Mouse (Mus musculus) lung, embryonic 16.5 days (tissue): ENCODE measurements at regions not wholly inside any gene's neighbourhood (a gene's known extent, or its start where the extent isn't known, plus 50 kb on each side); places are given as distances from the start of the nearest gene placed in this dataset.
A peak's percentile ranks its signal among the peaks of the same experiment; 100 is the strongest.
"Not testable (repeated sequence)": the region's sequence is repeated elsewhere in the genome, so short reads cannot be mapped to it uniquely, and the experiment has no call there.

Source experiments
- ATAC-seq: fragments of 200-750 bp; cut with Nextera tagmentation; 2 replicates; pipeline ENCODE4 v1.8.0; 2017; ENCODE audit warnings: low read depth, mild to moderate bottlenecking, moderate library complexity
- H3K27ac ChIP-seq: fragments of 300-500 bp; sonication (generic); 2 replicates; pipeline ENCODE4 v1.5.1; 2014; ENCODE audit warnings: mild to moderate bottlenecking, control low read depth, low read length
- H3K27me3 ChIP-seq: fragments of 300-500 bp; sonication (generic); 2 replicates; pipeline ENCODE4 v1.6.1; 2014; ENCODE audit warnings: low read depth, low read length, mixed read lengths; ENCODE audit not compliant: control insufficient read depth, insufficient read depth
- H3K36me3 ChIP-seq: fragments of 300-500 bp; sonication (generic); 2 replicates; pipeline ENCODE4 v1.6.1; 2014; ENCODE audit warnings: low read length; ENCODE audit not compliant: control insufficient read depth, insufficient read depth
- H3K4me1 ChIP-seq: fragments of 300-500 bp; sonication (generic); replicated peaks from 2 replicates; pipeline ENCODE4 v1.6.1; 2014; ENCODE audit warnings: low read length, mixed read lengths; ENCODE audit not compliant: control insufficient read depth, insufficient read depth
- H3K4me2 ChIP-seq: fragments of 300-500 bp; sonication (generic); 2 replicates; pipeline ENCODE4 v1.6.1; 2014; ENCODE audit warnings: low read depth, low read length, control low read depth
- H3K4me3 ChIP-seq: fragments of 300-500 bp; sonication (generic); 2 replicates; pipeline ENCODE4 v1.5.1; 2014; ENCODE audit warnings: mild to moderate bottlenecking, low read length, control low read depth
- H3K9ac ChIP-seq: fragments of 300-500 bp; sonication (generic); 2 replicates; pipeline ENCODE4 v1.6.1; 2014; ENCODE audit warnings: low read length, control low read depth
- H3K9me3 ChIP-seq: fragments of 300-500 bp; sonication (generic); 2 replicates; pipeline ENCODE4 v1.6.1; 2016; ENCODE audit warnings: low read length; ENCODE audit not compliant: control insufficient read depth
- WGBS: fragments of 180-500 bp; shearing (Covaris S2); extraction: QIAGEN DNeasy Blood & Tissue Kit; methylation state at CpG from one replicate; pipeline ENCODE4 v1.1.7; 2014; 5-methylcytosine and 5-hydroxymethylcytosine counted together

- not testable (repeated sequence) for H3K27me3 ChIP-seq, H3K4me2 ChIP-seq, ATAC-seq, H3K9ac ChIP-seq, H3K4me3 ChIP-seq, H3K27ac ChIP-seq, H3K36me3 ChIP-seq, H3K4me1 ChIP-seq, H3K9me3 ChIP-seq
- WGBS = 81% methylated on average over 7 of the region's 7 CpGs
Measured at GRCm38 (mm10) chr5:109842186-109842978, 80.8 kb upstream of the Gm15446 start.

- ATAC-seq, H3K4me1 ChIP-seq, H3K27me3 ChIP-seq, H3K27ac ChIP-seq, H3K36me3 ChIP-seq, H3K9me3 ChIP-seq: not testable (repeated sequence)
- Histone ChIP-seq H3K9ac (peak overlapping the region; percentile 56; the same call in 1 of the 2 replicates), H3K4me2 (peak overlapping the region; percentile 55), H3K4me3 (peak overlapping the region; percentile 49)
- 81% methylated on average over 2 of the region's 2 CpGs for WGBS
Measured at GRCm38 (mm10) chr5:109844236-109844635, 79.0 kb upstream of the Gm15446 start.

GRCm38 (mm10) chr5:109844753-109845186 lies 78.4 kb upstream of the Gm15446 start:
- Histone ChIP-seq H3K4me1 (no peaks in the 10 kb centered on the region), H3K4me3 (peak overlapping the region; percentile 49), H3K27me3 (no peaks in the 10 kb centered on the region), H3K9ac (peak overlapping the region; percentile 56), H3K4me2 (peak overlapping the region; percentile 55), H3K27ac (no peak overlapping the region), H3K36me3 (no peaks in the 10 kb centered on the region), H3K9me3 (no peaks in the 10 kb centered on the region)
- WGBS = 1% methylated on average over 15 of the region's 15 CpGs
- ATAC-seq = peak; percentile 92

GRCm38 (mm10) chr5:109851225-109851624 lies 72.0 kb upstream of the Gm15446 start:
- not testable (repeated sequence) for H3K9me3 ChIP-seq, ATAC-seq, H3K4me3 ChIP-seq, H3K4me2 ChIP-seq, H3K27me3 ChIP-seq, H3K9ac ChIP-seq, H3K4me1 ChIP-seq, H3K36me3 ChIP-seq, H3K27ac ChIP-seq

- H3K4me3 ChIP-seq = no peak overlapping the region
Measured at GRCm38 (mm10) chr5:109860402-109860801, 62.8 kb upstream of the Gm15446 start.

GRCm38 (mm10) chr5:109864517-109864916 lies 58.7 kb upstream of the Gm15446 start:
- not testable (repeated sequence) for H3K36me3 ChIP-seq, H3K9me3 ChIP-seq, H3K27me3 ChIP-seq, H3K4me1 ChIP-seq, H3K4me3 ChIP-seq, ATAC-seq, H3K27ac ChIP-seq, H3K4me2 ChIP-seq, H3K9ac ChIP-seq

More at GRCm38 (mm10) chr5:109860402-109860801, 62.8 kb upstream of the Gm15446 start:
- H3K9ac ChIP-seq = no peak overlapping the region
- no peak overlapping the region for H3K4me2 ChIP-seq
- no peaks in the 10 kb centered on the region for H3K27me3 ChIP-seq
- no peak for ATAC-seq
- WGBS = 78% methylated on average over 4 of the region's 4 CpGs
- no peaks in the 10 kb centered on the region for H3K36me3 ChIP-seq
- no peaks in the 10 kb centered on the region for H3K4me1 ChIP-seq
- no peaks in the 10 kb centered on the region for H3K9me3 ChIP-seq
- no peak overlapping the region for H3K27ac ChIP-seq

- WGBS = 69% methylated on average over 1 of the region's 1 CpGs
- no peak overlapping the region for H3K9ac ChIP-seq
Measured at GRCm38 (mm10) chr5:109865628-109866027, 57.6 kb upstream of the Gm15446 start.

GRCm38 (mm10) chr5:109866337-109867126 lies 56.7 kb upstream of the Gm15446 start:
- Histone ChIP-seq H3K9me3 (no peaks in the 10 kb centered on the region), H3K9ac (peak overlapping the region; percentile 74), H3K36me3 (no peaks in the 10 kb centered on the region), H3K27ac (peak overlapping the region; percentile 50; the same call in 1 of the 2 replicates), H3K4me1 (peaks cover 2% of the 10 kb centered on the region), H3K27me3 (no peaks in the 10 kb centered on the region), H3K4me2 (peak overlapping the region; percentile 46), H3K4me3 (peak overlapping the region; percentile 69)
- peak; percentile 100 for ATAC-seq
- under 1% methylated on average over 22 of the region's 22 CpGs for WGBS

More at GRCm38 (mm10) chr5:109865628-109866027, 57.6 kb upstream of the Gm15446 start:
- Histone ChIP-seq H3K4me1 (peaks cover 2% of the 10 kb centered on the region), H3K27ac (no peak overlapping the region), H3K4me3 (no peak overlapping the region), H3K4me2 (no peak overlapping the region), H3K9me3 (no peaks in the 10 kb centered on the region), H3K27me3 (no peaks in the 10 kb centered on the region), H3K36me3 (no peaks in the 10 kb centered on the region)
- ATAC-seq = no peak

- H3K27ac ChIP-seq = not testable (repeated sequence)
- 0 out of 2 replicates have a peak overlapping the region, but pooled peaks have one; percentile 22 for H3K9ac ChIP-seq
Measured at GRCm38 (mm10) chr5:109867221-109867620, 56.0 kb upstream of the Gm15446 start.

More at GRCm38 (mm10) chr5:109867221-109867620, 56.0 kb upstream of the Gm15446 start:
- H3K27me3 ChIP-seq, H3K36me3 ChIP-seq, ATAC-seq, H3K9me3 ChIP-seq, H3K4me1 ChIP-seq: not testable (repeated sequence)
- H3K4me3 ChIP-seq = peak overlapping the region; percentile 69
- H3K4me2 ChIP-seq = peak overlapping the region; percentile 46
